Mouse (Mus musculus): ENCODE measurements around the gene Prpf39. TPM values are rescaled to one million over a fixed set of nuclear protein-coding genes. Genes with fewer than 3 reads are reported as not detected.

Prpf39 gene
- polyA plus RNA-seq, 1 experiment from 2014 or later: 45.3 TPM

DNA sequence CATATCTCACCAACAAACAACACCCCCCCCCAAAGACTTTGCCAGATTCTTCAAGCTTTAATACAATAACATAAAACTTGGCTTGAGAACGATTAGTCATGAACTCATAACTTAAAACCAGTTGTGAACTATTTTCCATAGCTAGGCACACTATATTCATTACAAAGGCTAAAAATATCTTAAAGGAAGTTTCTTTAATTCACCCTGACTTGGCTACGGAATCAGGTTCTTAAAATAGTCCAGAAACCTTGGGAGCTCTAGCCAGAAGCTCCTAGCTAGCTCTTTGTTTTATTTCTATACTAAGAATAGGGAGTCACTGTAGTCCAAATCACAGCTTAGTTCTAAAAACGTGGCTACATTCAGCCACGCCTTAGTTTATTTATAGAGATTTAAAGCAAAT is 32.3 kb downstream of the Prpf39 start:
- no peak overlapping the region for H3K4me2 ChIP-seq
- no peaks in the 10 kb centered on the region for H3K27me3 ChIP-seq (replicated peaks)
- H3K4me3 ChIP-seq: no peak overlapping the region
- no peak overlapping the region for H3K9ac ChIP-seq
- no peak for ATAC-seq (ENCODE audit: insufficient number of reproducible peaks, low FRiP score)
- no peaks in the 10 kb centered on the region for H3K9me3 ChIP-seq (replicated peaks)
- peaks cover 16% of the 10 kb centered on the region for H3K4me1 ChIP-seq (replicated peaks)
- peaks cover 43% of the 10 kb centered on the region for H3K36me3 ChIP-seq
- H3K27ac ChIP-seq (ENCODE audit: poor library complexity, severe bottlenecking): no peak overlapping the region
- 53% methylated on average over 4 of the region's 4 CpGs for WGBS

DNA sequence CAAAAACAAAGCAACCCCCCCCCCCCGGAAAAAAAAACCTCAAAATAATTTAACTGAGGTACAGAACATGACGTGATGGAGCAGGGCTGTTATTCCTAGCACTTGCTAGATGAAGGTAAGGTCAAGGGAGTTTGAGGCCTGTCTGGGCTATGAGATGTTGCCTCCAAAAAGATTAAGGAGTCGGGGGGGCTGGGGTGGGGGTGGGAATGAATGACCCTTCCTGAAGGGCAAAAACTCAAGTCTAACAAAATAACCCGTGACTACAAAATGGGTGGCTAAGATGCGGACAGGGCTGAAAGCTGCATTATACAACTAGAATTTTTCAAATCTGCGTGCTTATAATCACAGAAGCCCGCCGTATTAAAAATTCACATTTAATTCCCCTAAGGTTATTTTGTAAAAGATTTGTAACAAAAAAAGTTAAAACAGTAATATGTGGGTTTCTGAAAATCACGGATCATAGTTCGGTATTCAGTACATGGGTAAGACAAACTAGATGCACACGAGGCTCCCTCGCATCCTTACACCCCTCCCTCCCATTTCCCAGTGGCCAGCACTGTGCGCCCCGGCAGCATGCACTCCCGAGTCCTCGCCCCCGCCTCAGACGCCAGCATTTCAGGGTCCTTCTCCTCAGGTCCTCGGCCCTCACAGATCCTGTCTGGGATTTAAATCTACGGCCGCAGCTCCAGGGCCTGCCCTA is 36.9 kb downstream of the Prpf39 start:
- peak overlapping the region; percentile 87 for H3K27ac ChIP-seq (ENCODE audit: poor library complexity, severe bottlenecking)
- no peaks in the 10 kb centered on the region for H3K9me3 ChIP-seq (replicated peaks)
- peak overlapping the region; percentile 87 for H3K4me2 ChIP-seq
- H3K36me3 ChIP-seq: peaks cover 16% of the 10 kb centered on the region
- ATAC-seq (ENCODE audit: insufficient number of reproducible peaks, low FRiP score): peak; percentile 60
- H3K4me1 ChIP-seq (replicated peaks): peaks cover 36% of the 10 kb centered on the region
- H3K4me3 ChIP-seq: peak overlapping the region; percentile 89
- WGBS: 3% methylated on average over 21 of the region's 21 CpGs
- H3K27me3 ChIP-seq (replicated peaks): no peaks in the 10 kb centered on the region
- H3K9ac ChIP-seq: peak overlapping the region; percentile 93

DNA sequence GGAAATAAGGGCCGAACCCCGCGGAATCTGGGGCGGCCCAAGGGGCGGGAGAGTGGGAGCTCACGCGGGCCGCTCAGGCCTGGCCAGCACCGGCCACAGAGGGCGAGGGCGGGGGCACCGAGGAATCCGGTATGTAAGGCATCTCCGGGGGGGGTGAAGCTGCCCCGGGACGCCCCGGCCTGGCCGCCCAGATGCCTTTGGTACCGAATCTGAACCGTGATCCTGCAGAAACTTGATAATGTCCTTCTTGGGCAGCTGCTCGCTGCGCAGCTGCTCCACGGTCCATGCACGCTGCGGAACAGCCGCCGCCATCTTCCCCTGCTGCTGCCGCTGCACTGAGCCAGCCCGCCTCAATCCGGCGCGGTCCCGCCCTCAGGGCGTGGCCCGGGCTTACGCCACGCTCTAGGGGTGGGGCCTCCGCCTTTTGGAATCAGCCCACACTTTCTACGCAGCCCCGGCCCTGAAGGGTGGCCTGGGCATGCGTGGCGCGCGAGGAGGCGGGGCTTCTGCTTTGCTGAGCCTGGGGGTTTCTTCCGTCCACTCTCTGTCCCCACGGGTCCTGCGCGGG is 37.6 kb downstream of the Prpf39 start, which contains the start of gene Fkbp3:
TSS of gene Fkbp3 (minus strand) at position 397 of the 568 bp plus-strand sequence.
- Histone ChIP-seq H3K27ac (ENCODE audit: poor library complexity, severe bottlenecking) (peak within 1 kb of the TSS; percentile 87), H3K4me2 (peak within 1 kb of the TSS; percentile 87), H3K4me3 (peak within 1 kb of the TSS; percentile 89), H3K9ac (peak within 1 kb of the TSS; percentile 93), H3K4me1 (replicated peaks) (peaks cover 34% of the 10 kb centered on the region), H3K9me3 (replicated peaks) (no peaks in the 10 kb centered on the region), H3K36me3 (peaks cover 13% of the 10 kb centered on the region), H3K27me3 (replicated peaks) (no peaks in the 10 kb centered on the region)
- ATAC-seq (ENCODE audit: insufficient number of reproducible peaks, low FRiP score): peak; percentile 99
- under 1% methylated on average over 49 of the region's 49 CpGs for WGBS

DNA sequence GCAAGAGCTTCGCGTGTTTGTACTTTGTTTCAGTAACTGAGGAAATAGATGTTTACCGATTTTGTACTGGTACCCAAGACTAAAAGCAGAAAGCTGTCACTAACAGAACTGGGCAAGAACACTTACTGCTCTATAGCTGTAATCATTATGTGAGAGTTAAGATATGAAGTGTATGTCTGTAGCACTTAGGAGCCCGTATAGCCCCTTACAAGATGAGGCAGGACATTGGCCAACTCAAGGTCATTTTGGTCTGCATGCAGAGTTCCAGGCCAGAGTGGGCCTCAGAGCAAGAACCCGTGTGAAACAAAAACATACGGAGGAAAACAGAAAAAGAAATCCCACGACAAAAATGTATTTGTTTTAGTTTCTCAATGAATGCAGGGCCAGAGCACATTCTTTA is 38.5 kb downstream of the Prpf39 start:
- H3K36me3 ChIP-seq: 0 out of 2 replicates have a peak, but pooled peaks cover 5% of the 10 kb centered on the region
- H3K27me3 ChIP-seq (replicated peaks): no peaks in the 10 kb centered on the region
- no peak for ATAC-seq (ENCODE audit: insufficient number of reproducible peaks, low FRiP score)
- 35% methylated on average over 7 of the region's 7 CpGs for WGBS
- H3K4me3 ChIP-seq: peak overlapping the region; percentile 89
- no peaks in the 10 kb centered on the region for H3K9me3 ChIP-seq (replicated peaks)
- 0 out of 2 replicates have a peak overlapping the region, but pooled peaks have one; percentile 41 for H3K9ac ChIP-seq
- peak overlapping the region; percentile 72 for H3K27ac ChIP-seq (ENCODE audit: poor library complexity, severe bottlenecking)
- H3K4me1 ChIP-seq (replicated peaks): peaks cover 29% of the 10 kb centered on the region
- peak overlapping the region; percentile 87 for H3K4me2 ChIP-seq

DNA sequence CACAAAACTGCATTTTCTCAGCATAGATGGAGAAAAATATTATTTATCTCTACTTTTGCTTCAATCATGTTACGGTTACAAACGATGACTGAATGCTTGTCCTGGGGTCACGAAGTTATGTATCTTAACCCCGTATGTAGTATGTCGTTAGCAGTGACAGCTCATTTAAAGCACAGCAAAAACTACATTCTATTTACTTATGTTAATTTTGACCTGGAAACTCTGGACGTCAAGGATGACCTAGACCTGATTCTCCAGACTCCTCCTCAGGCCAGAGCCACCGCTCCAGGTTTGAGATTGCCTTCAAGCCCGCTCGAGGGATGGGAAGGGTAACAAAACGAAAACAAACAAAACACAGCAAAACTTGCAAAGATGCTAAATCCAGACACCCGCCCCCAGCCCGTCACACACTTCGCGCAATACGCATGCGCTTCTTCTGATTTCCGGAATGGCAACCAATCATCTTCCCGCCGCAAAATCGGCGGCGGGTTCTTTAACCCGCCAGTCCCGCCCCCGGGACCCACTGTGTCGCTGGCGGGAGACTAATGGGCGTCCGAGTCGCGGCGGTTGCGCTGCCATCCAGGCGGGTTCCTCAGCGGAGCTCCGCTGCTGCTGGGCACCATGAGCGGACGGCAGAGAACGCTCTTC is 39.1 kb downstream of the Prpf39 start, which contains the start of gene Fancm:
TSS of gene Fancm (plus strand) at position 519 of the 648 bp plus-strand sequence.
- Histone ChIP-seq H3K9ac (peak within 1 kb of the TSS; percentile 90), H3K27me3 (replicated peaks) (no peaks in the 10 kb centered on the region), H3K36me3 (peaks cover 7% of the 10 kb centered on the region; the same call in 1 of the 2 replicates), H3K4me3 (peak within 1 kb of the TSS; percentile 89), H3K4me2 (peak within 1 kb of the TSS; percentile 87), H3K9me3 (replicated peaks) (no peaks in the 10 kb centered on the region), H3K4me1 (replicated peaks) (peaks cover 29% of the 10 kb centered on the region), H3K27ac (ENCODE audit: poor library complexity, severe bottlenecking) (peak within 1 kb of the TSS; percentile 82)
- peak; percentile 61 for ATAC-seq (ENCODE audit: insufficient number of reproducible peaks, low FRiP score)
- WGBS: 2% methylated on average over 39 of the region's 39 CpGs

DNA sequence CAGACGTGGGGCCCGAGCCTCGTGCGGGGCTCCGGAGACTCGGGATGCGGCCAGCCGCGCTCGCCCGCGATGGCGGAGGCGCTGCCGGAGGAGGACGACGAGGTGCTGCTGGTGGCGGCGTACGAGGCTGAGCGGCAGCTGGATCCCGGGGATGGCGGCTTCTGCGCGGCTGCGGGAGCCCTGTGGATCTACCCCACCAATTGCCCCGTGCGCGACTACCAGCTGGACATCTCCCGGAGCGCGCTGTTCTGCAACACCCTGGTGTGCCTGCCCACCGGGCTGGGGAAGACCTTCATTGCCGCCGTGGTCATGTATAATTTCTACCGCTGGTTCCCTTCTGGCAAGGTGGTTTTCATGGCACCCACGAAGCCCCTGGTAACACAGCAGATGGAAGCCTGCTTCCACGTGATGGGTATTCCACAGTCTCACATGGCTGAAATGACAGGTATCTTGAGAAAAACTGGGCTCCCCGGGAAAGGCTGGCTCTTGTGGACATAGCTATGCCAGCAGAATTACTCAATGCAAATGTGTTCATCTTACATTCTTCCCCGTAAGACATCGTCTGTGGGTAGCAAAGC is 39.7 kb downstream of the Prpf39 start:
- WGBS: 0% methylated on average over 40 of the region's 41 CpGs
- Histone ChIP-seq H3K4me1 (replicated peaks) (peaks cover 29% of the 10 kb centered on the region), H3K27me3 (replicated peaks) (no peaks in the 10 kb centered on the region), H3K36me3 (peaks cover 14% of the 10 kb centered on the region; the same call in 1 of the 2 replicates), H3K4me2 (peak overlapping the region; percentile 87), H3K4me3 (peak overlapping the region; percentile 89), H3K9ac (peak overlapping the region; percentile 90), H3K27ac (ENCODE audit: poor library complexity, severe bottlenecking) (peak overlapping the region; percentile 82), H3K9me3 (replicated peaks) (no peaks in the 10 kb centered on the region)
- no peak for ATAC-seq (ENCODE audit: insufficient number of reproducible peaks, low FRiP score)

DNA sequence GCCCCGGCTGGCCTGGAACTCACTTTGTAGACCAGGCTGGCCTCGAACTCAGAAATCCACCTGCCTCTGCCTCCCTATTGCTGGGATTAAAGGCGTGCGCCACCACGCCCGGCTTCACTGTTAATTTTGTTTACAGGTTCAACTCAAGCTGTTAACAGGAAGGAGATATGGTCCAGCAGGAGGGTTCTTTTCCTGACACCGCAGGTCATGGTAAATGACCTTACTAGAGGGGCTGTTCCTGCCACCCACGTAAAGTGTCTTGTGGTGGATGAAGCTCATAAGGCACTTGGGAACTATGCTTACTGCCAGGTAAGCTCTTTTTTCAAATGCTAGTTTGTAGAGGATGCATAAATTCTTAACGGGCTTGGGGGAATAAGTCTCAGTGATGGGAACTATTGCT is 40.8 kb downstream of the Prpf39 start:
- H3K9ac ChIP-seq: peak overlapping the region; percentile 90; the same call in 1 of the 2 replicates
- no peaks in the 10 kb centered on the region for H3K27me3 ChIP-seq (replicated peaks)
- peak overlapping the region; percentile 87 for H3K4me2 ChIP-seq
- H3K27ac ChIP-seq (ENCODE audit: poor library complexity, severe bottlenecking): no peak overlapping the region
- peaks cover 25% of the 10 kb centered on the region for H3K4me1 ChIP-seq (replicated peaks)
- WGBS: 70% methylated on average over 9 of the region's 9 CpGs
- H3K9me3 ChIP-seq (replicated peaks): no peaks in the 10 kb centered on the region
- ATAC-seq (ENCODE audit: insufficient number of reproducible peaks, low FRiP score): no peak
- H3K36me3 ChIP-seq: peaks cover 11% of the 10 kb centered on the region
- peak overlapping the region; percentile 89 for H3K4me3 ChIP-seq

DNA sequence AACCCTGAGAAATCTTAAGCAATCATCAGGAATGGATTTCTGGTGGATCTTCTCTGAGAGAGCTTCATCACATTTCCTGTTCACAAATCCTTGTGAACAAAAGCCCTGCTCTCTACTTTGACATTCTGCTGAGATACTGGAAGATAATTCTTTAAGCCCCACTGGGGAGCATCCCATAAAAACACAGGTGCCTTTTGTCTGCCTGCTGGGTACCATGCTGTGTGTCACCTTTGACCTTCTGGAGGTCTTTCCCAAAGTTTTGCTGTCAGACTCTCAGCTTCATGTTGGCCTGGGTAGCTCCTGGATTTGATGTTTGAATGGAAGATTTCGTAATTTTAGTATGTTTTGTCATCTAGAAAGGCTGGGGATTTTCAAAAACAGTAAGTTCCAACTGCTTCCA is 72.6 kb downstream of the Prpf39 start:
- H3K36me3 ChIP-seq: peaks cover 58% of the 10 kb centered on the region
- no peaks in the 10 kb centered on the region for H3K27me3 ChIP-seq (replicated peaks)
- H3K4me3 ChIP-seq: no peak overlapping the region
- 70% methylated on average over 1 of the region's 1 CpGs for whole genome bisulfite sequencing
- no peak overlapping the region for H3K27ac ChIP-seq (ENCODE audit: poor library complexity, severe bottlenecking)
- H3K4me1 ChIP-seq (replicated peaks): no peaks in the 10 kb centered on the region
- no peak overlapping the region for H3K4me2 ChIP-seq
- H3K9me3 ChIP-seq (replicated peaks): no peaks in the 10 kb centered on the region
- ATAC-seq (ENCODE audit: insufficient number of reproducible peaks, low FRiP score): no peak
- H3K9ac ChIP-seq: no peak overlapping the region

DNA sequence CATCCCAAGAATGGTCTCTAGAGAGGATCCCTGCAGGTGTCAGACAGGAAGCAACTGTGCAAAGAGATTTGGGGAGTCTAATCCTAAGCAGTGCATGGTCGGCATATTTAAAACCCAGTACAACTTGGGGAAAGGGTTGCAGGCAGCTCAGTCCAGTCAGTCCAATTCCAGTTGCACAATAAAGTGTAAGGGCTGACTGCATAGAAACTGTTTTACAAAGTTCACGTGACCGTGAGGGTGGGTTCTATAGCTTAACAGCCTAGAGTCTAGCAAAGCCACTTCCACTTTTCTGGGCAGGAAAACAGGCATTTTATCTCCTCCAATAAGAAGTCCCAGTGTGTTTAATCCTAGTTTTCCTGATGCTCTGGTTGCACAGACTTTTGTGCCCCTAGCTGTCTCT is 75.4 kb downstream of the Prpf39 start:
- Histone ChIP-seq H3K4me2 (no peak overlapping the region), H3K4me1 (replicated peaks) (no peaks in the 10 kb centered on the region), H3K4me3 (no peak overlapping the region), H3K27ac (ENCODE audit: poor library complexity, severe bottlenecking) (no peak overlapping the region), H3K27me3 (replicated peaks) (no peaks in the 10 kb centered on the region), H3K9me3 (replicated peaks) (no peaks in the 10 kb centered on the region), H3K9ac (no peak overlapping the region), H3K36me3 (peaks cover 46% of the 10 kb centered on the region)
- no peak for ATAC-seq (ENCODE audit: insufficient number of reproducible peaks, low FRiP score)
- WGBS: 92% methylated on average over 3 of the region's 3 CpGs

DNA sequence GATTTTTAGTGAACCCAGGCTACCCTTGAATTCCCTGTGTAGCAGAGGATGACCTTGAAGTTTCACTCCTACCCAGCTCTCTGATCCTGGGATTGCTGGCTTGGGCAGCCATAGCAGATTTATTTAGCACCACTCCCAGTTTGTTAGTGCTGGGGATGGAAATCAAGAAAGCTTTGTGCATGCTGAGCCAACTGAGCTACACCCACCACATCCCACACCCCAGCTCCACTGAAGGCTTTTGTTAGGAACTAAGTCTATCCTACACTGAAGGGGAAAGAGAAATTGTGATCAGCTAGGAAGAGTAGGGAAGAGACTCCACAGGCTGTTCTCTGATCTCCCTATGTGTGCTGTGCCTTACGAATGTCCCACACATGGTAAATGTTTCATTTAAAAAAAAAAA is 76.7 kb downstream of the Prpf39 start:
- Histone ChIP-seq H3K9ac (no peak overlapping the region), H3K9me3 (replicated peaks) (no peaks in the 10 kb centered on the region), H3K4me1 (replicated peaks) (no peaks in the 10 kb centered on the region), H3K27me3 (replicated peaks) (no peaks in the 10 kb centered on the region), H3K4me3 (no peak overlapping the region), H3K36me3 (peaks cover 51% of the 10 kb centered on the region), H3K27ac (ENCODE audit: poor library complexity, severe bottlenecking) (no peak overlapping the region), H3K4me2 (no peak overlapping the region)
- WGBS: 87% methylated on average over 1 of the region's 1 CpGs
- no peak for ATAC-seq (ENCODE audit: insufficient number of reproducible peaks, low FRiP score)

Measured in heart, embryonic 12.5 days (tissue).